Mouse (Mus musculus) embryo, embryonic 10 days (tissue): ENCODE results near the gene Lag3.

Source experiments
- DNase-seq: peaks from one replicate; pipeline ENCODE4 v3.0.0-alpha.2; 2015; ENCODE audit warnings: low spot score

The Lag3 gene

DNA sequence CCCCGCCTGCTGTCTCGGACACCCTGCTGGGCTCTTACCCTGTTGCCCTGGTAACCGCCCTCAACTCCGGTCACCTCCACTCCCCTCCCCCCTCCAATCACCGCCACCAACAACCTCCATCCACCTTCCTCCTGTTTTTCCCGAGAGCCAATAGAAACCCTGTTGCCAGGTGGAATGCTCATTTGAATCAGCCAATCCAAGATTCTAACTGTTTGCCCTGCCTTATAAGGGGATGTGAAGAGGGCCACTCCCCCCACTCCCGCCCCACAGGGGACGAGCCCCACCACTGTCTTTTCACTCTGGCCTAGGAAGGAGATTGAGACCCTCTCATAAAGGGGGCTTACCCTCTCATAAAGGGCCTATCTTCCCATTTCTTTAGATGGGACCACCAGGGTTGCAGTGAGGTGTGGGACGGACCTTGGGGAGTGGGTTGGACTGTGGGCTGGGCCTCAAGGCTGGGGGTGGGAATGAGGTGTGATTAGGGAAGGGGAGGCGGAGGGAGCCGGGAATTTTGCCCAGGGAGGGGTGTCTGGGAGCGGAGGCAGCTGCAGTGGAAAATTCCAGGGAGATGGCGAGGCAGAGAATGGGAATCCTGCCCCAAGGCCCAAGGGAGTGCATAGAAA is 8.3 kb upstream of the Lag3 start, which contains the start of gene Ptms:
Gene Ptms, minus strand, starts transcription at position 409 of the 623 bp plus-strand sequence.
- peak; percentile 95 for DNase-seq

DNA sequence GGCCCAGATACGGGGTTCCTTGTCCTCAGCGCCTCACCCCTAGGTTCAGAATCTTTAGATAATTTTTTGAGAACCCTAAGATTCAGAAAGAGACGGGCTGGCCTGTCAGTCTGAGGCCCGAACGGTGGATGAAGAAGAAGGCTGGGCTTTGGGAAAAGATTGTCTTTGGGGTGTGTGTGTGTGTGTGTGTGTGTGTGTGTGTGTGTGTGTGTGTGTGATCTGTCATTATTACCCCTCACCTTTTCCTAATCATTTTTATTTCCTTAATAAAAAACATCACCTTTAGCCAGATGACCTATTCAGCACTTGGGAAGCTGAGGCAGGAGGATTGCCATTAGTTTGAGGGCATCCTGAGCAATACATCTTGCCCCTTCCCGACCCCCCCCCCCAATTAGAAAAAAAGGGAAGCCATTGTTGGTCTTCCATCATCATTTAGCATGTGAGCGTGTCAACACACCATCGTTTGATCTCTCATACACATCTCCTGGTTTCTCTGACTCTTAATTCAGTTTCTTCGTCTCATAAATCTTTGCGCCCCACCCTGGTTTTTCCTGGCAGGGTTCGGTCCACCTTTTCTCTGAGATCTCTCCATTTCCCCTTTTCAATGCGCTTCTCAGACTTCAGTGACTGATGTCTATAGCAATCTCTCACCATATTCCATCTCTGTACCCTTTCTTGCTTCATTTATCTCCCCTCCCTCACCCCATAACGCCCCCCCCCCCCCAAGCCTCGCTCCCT is 7.6 kb upstream of the Lag3 start:
- peak; percentile 45 for DNase-seq

DNA sequence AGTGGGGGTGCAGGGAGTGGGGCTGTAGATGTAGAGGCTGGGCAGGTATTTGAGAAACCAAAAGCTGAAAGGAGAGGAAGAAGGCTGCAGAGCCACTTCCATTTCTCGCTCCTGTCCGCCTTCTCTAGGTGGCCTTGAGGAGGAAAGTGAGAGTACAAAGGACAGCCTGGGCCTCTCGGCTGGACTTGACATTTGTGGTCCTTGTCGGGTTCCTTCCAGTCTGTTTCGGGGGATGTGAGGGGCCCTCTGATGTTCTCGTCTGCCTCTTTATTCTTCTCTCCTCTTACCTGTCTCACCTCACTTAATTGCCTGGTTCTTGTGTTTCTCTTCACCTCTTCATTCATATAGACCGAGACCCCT is 6.8 kb upstream of the Lag3 start:
- no peak for DNase-seq

DNA sequence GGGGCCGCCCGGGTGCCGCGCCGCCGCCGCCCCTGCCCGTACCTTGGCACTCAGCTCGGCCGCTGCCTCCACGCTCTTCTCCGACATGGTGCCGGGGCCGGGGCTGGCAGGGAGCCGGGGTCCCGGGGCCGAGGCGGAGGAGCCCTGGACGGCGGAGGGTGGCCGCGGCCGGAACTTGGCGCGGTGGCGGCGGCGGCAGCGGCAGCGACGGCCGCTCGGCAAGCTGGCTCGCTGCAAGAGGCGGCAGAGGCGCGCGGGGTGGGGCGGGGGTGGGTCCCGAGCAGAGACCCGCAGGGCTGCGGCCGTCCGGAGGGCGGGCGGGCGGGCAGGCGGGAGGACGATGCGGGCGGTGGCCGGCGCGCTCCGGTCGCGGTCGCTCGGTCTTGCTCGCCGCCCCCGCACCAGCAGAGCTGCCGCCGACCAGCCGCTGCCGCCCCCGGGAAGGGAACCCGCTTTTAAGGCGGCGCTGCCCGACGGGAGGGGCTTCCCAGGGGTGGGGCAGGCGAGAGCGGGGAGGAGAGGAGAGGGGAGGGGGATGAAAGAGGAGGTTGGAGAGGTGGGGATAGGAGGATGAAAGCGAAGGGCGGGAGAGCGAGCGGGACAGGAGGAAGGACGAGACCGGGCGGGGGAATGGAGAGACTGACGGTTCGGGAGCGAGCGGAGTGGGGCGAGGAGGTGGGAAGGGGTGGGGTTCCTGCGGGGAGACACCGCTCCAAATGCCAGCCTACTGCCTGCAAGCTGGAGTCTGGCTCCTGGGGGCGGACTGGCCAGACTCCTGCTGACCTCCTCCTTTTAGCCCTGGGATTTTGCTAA is 6.2 kb upstream of the Lag3 start:
- DNase-seq = peak; percentile 95

DNA sequence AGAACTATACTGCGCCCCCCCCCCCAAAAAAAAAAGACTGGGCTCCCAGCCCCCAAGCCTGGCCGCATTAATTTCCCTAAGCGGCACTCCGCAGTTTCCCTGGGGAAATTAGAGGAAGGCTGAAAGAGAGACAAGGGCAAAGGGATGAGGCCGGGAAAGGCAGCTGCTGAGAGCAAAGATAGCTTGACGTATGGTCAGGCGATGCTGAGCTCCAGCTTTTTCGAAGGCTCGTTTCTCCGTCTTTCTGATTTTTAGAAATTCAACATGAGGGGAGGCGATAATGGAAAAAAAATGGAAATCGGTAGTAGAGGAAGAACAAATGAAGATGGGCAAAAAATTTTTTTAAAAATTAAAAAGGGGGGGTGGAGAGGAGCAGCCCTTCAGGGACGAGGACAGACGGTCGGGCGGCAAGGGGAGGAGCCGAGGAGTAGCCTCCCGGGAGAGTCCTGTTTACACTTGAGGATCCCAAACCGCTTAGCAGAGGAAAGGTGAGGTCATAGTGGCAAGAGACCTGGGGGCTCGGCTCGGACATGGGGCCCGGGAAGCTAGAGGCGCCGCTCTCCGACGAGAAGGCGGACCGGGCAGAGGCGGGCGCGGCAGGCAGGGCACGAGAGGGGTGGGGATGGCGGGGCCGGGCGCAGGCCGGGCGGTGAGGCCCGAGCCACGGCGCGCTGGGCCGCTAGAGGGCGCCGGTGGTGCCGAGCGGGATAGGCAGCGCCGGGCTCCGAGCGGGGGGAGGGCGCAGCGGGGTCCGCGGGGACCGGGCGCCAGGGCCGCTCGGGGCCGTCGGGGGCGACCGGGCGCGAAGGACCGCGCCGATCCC is 5.4 kb upstream of the Lag3 start:
- peak; percentile 85 for DNase-seq

DNA sequence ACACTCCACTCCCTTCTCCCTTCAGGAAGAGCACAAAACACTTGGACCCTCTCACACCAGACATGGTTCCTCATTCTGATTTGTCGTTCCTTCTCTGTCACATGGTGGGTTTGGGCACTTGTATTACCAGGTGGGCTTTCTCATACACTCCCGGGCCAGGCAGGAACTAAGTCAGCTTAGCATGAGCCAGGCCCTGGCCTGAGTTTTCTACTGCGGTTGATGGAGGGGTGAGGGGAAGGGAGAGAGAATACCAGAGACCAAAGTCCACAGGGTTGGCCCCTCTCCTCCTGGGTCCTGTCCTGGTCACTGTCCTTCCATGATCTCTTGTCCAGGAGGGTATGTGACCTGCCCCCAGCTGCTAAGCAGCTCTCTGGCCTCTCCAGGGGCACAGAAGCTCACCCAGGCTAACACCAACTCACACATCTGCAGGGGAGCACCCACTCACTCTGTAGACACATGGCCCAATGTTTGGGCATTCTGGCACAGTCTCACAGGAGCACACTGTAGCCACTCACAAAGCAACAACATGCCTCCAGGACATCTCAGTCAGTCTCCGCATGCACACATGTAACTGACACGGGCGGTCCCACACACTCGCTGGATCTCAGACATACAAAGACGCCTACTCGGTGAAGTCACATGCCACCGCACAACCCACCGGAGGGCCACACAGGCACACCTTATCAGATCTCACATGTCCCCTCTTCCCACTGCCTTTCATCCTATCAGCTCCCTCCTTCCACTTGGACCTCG is 4.6 kb upstream of the Lag3 start:
- peak; percentile 41 for DNase-seq

DNA sequence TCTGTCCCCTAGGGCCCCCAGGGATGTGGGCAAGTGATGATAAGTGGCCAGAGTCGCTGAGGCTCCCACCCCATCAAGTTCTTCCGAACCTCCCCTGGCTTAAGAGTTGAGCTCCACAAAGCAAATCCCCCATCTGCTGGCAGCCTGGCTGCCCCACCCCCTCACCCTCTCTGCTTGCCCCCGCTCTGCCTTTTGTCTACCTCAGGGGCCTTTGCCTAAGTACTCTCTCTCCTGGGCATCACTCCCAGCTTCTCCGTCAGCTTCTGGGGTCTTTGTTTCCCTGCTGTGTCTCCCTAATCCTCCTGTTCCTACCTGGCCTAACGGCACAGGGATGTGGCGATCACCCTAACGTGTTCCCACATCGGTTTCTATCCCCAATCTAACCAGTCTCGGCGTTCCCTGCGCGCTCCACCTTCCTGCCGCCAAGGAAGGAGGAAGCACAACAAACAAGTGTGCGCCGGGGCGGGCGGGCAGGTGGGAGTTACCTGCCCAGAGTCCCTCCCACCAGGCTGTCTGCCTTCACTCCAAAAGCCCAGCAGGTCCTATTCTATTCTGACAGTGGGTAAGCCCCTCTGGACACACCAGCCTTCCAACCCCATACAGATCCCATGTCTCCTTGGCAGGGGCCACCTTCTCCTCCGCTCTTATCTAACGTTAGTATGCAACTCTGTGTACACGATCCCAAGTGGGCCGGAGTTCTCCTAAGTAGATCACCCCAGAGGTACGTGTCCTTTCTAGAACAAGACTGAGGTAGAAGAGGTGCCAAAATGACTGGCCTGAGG is 3.8 kb upstream of the Lag3 start:
- DNase-seq = peak; percentile 43

DNA sequence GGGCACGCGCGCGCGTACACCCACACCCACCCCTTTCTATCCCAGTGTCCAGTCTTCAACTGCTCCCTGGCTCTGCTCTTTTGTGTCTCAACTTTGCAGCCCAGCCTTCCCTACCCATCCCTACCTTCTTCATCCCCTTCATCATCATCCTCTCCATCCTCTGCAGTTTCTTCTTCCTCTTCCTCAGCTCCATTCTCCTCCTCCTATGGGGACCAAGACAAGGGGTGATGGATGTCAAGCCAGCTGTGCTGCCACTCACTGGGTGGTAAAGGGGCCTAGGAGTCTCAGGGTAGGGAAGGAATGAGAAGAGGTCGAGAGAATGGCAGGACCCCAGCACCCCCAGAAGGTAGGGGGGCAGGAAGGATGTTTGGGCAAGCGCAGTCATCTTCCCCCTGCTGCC is 3.0 kb upstream of the Lag3 start:
- no peak for DNase-seq

DNA sequence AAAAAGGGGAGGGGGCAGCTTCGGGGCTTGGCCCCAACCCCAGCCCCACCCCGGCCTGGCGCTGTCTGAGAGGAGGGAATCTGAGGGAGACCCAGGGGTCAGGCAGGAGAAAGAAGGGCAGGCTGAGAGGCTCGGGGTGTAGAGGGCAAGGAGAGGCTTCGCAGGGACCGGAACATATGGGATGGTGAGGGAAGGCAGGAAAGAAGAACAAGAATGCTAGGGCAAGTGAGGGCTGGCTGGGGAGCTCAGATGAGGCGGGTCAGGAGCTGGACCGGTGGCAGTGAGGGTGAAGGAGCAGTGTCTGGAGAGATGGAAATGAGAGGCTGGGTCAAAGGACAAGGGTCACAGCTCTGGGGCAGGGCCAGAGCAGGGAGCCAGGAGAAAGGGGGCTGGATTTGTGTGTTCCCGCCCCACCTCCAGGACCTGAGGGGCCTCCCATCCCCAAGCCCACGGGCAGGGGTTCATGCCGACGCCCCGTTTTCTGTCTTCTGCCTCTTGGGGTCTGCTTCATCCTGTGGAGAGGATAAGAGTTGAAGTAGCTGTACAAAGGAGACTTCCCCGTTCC is 2.3 kb upstream of the Lag3 start:
- no peak for DNase-seq

DNA sequence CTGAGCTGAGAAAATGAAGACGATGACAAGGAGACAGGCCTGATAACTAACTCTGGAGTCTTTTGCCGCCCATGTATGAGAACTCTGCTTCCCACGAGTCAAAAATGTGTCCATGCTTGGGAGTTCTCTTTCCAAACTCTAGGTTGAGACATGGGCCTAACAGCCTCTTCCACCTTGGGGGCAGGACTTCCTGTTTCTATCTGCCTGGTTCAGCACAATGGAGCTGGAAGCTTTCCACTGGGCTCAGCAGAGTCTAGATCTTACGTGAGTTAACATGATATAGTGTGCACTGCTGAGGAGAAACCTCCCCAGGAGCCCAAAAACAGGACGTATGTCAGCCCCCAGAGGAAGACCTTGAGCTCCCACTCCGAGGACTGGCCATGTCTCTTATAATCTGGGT is 1.7 kb upstream of the Lag3 start:
- no peak for DNase-seq

DNA sequence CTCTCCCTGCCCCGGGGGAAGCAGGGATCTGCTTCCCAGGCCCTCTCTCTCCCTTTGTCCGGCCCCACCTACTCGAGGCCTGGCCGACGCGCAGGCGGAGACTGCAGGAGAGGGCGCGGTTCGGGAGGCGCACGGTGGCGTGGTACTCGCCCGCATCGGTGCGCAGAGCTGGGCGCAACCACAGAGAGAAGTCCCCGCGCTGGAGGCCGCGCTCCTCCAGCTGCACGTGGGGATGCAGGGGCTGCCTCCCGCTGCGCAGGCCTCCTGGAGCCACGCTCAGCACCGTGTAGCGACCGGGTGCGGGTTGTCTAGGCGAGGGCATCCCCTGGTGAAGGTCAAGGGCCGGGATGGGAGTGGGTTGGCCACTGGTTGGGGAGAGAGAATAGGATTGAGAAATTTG is 1.5 kb downstream of the Lag3 start:
- DNase-seq = peak; percentile 56

DNA sequence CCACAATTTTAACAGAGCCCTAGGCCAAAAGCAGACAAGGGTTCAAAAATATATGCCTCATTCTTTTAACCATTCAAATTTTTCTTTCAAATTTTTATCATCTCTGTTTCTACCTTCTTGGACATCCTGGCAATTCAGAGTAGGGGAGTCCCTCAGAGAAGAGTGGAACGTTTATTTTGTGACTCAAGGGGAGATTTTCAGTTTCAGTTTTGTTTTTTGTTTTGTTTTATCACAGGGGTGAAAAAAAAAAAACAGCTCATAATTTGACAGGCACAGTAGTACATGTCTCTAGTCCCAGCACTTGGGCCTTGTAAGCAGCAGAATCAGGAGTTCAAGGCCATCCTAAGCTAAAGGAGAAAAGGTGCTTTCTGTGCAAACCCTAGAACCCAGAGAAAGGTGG is 3.7 kb downstream of the Lag3 start:
- DNase-seq = no peak

DNA sequence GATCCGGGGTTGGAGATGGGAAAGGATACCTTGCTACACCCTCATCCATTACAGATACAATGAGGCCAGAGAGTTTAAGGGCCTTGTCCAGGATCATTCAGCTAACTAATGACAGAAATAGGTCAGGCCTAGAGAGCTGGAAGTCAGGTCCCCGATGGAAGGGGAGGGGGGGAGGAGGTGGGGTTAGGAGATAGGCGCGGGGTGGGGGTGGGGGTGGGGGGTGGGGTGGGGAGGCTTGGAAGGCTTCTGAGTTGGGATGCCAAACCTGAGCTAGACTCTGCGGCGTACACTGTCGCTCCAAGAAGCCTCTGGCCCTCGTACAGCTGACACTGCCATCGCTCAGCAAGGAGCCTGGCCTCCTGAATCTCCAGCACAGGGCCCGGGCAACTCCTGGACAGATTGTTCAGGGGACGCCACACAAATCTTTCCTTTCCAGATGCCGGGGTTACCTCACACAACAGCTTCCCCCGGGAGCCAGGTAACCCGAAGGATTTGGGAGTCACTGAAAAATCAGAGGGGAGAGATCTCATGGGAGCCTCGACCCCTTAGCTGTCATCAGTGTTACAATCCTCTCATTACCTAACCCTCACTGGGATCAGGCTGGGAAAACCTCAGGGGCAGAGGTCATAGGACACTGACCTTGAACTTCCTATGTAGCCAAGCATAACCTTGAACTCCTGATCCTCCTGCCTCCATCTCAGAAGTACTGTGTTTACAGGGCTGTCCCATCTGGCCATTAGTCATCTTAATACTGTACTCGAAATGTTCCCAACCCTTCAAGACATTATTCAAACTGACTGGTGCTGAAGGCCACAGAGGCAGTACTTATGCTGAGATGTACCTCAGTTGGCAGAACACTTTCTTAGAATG is 6.3 kb downstream of the Lag3 start:
- peak; percentile 22 for DNase-seq

DNA sequence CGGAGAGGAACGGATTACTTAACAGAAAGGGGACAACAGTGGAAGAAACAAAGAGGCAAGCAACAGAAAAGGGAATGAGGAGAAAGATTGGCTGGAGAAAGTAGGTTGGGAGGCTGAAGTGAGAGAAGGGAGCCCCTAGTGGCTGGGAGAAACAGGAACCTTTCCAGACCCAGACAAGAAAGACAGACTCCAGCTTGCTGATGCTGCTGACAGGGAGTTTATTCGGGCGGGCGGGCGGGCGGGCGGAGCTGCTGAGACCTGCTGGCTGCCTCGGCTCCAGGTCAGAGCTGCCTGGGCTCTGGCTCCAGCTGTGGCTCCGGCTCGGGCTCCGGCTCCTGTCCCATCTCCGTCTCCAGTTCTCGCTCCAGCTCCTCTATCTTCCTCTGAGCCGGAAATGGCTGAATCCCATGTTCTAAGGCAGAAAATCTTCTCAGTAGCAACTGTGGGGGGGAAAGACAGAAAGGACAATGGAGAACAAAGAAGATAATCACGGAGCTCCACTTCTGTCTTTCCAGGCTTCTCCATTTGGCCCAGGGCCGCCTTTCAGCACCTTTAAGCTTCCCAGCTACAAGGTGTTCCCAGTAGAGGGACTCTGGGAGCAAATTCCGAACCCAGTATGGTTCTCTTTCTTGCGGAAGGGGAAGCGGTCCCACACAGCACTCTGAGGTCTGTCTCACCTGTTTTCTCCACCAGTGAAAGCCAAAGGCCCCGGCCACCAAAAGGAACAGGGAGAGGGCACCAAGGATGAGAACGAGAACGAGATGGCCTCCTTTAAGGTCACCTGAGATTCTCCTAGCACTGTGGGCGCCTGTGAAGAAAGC is 7.1 kb downstream of the Lag3 start:
- peak; percentile 84 for DNase-seq

DNA sequence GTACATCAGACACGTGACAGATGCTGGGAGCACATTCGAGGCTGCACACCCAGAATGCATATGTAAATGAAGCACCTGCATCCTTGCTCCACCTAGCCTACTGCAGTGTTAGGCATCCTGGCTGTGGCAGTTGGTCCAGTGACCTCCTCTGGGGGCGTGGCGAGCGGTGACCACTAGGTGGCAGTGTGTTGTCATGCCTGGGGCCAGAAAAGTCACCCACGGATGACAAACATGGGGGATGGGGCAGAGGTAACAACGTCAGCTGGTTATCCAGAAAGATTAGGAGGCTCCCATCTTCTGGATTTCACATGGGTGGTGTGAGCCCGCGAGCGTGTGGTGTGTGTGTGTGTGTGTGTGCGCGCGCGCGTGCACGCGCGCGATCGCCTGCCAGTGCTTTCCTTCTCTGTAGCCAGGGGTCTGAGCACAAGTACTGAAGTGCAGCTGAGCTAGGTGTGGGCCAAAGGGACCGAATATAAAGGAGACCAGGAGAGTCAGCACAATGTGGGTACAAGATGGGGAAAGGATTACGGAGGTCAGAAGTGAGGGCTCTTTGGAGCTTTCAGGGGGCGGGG is 7.8 kb downstream of the Lag3 start:
- DNase-seq = peak; percentile 97

DNA sequence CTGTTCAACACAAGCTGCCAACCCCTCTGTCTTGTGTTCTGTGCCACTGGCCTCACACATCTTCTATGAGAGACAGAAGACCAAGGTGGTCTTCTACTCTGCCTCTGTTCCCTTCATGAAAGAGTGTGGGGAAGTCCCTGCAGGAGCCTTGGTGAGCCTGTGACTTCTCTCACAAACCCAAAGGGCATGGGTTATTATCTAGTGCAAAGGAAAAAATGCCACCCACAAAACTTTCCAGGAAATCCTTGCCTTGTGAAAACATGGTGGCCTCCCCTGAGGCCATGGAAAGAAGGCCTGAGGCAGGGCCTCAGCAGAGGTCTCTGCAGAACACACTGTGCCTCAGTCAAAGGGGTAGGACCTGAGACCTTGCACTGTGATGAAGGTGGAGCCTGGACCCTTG is 9.7 kb downstream of the Lag3 start:
- DNase-seq = no peak

DNA sequence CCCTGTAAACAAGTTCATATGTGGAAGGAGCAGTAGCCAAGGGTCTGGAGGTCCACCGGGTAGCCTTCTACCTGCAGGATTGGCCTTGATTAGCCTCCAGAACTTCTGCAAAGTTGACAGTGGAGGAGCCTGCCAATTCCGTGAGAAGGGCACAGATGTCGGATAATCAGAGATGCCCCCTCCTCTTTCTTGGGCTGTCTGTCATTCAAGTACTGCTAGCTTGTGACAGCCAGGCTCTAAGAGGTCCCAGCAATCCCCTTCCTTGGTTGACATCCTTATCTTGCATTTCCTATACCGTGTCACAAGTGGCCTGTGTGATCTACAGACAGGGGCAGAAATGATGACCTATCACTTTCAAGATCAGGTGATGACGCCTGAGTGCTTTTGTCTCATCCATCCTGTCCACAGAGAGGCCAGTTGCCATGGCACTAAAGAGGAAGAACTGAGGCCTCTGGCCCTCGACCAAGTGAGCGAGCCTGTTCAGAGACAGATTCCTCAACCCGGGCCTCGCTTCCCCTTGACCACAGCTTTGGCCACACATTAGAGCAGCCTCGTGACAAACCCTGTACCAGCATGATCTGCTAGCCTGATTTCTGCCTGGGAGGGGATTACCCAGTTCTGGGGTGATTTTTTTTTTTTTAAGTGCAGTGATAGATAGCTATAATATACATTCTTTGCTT is 10.6 kb downstream of the Lag3 start:
- no peak for DNase-seq
